Mouse (Mus musculus): ENCODE data around the gene Trpm2. TPM values are rescaled to one million over a fixed set of nuclear protein-coding genes. Genes with fewer than 3 reads are reported as not detected.

Trpm2 gene
- total RNA-seq, 2 experiments from 2014 or later = 3.6 to 9.1 TPM

Other genes with a start within 250 kb of the Trpm2 start
- not detected in 2 replicates for gene Krtap12-1, start 250.0 kb downstream of the Trpm2 start, total RNA-seq (2014; fragmentation: Nextera tagmentation)
- gene Krtap12-1, start 250.0 kb downstream of the Trpm2 start, total RNA-seq (2017) = not detected in 2 replicates
- not detected in 2 replicates for gene Gm10100, start 244.1 kb downstream of the Trpm2 start, total RNA-seq (2014; fragmentation: Nextera tagmentation)
- gene Gm10100, start 244.1 kb downstream of the Trpm2 start, total RNA-seq (2017) = not detected in 2 replicates
- gene Gm18596, start 227.9 kb downstream of the Trpm2 start, total RNA-seq (2014; fragmentation: Nextera tagmentation) = not detected in 2 replicates
- gene Gm18596, start 227.9 kb downstream of the Trpm2 start, total RNA-seq (2017) = not detected in 2 replicates
- gene Gm9736, start 219.2 kb downstream of the Trpm2 start, total RNA-seq (2014; fragmentation: Nextera tagmentation) = not detected in 2 replicates
- not detected in 2 replicates for gene Gm9736, start 219.2 kb downstream of the Trpm2 start, total RNA-seq (2017)
- gene Gm3233, start 210.9 kb downstream of the Trpm2 start, total RNA-seq (2014; fragmentation: Nextera tagmentation) = not detected in 2 replicates
- not detected in 2 replicates for gene Gm3233, start 210.9 kb downstream of the Trpm2 start, total RNA-seq (2017)
- gene Gm3238, start 199.2 kb downstream of the Trpm2 start, total RNA-seq (2014; fragmentation: Nextera tagmentation) = not detected in 2 replicates
- gene Gm3238, start 199.2 kb downstream of the Trpm2 start, total RNA-seq (2017) = not detected in 2 replicates
- gene Gm7138, start 193.6 kb downstream of the Trpm2 start, total RNA-seq (2014; fragmentation: Nextera tagmentation) = not detected in 2 replicates
- not detected in 2 replicates for gene Gm7138, start 193.6 kb downstream of the Trpm2 start, total RNA-seq (2017)
- not detected in 2 replicates for gene Gm3250, start 188.0 kb downstream of the Trpm2 start, total RNA-seq (2014; fragmentation: Nextera tagmentation)
- not detected in 2 replicates for gene Gm3250, start 188.0 kb downstream of the Trpm2 start, total RNA-seq (2017)
- gene Gm7137, start 182.4 kb downstream of the Trpm2 start, total RNA-seq (2014; fragmentation: Nextera tagmentation) = not detected in 2 replicates
- gene Gm7137, start 182.4 kb downstream of the Trpm2 start, total RNA-seq (2017) = not detected in 2 replicates
- gene Gm9639, start 175.5 kb downstream of the Trpm2 start, total RNA-seq (2014; fragmentation: Nextera tagmentation) = not detected in 2 replicates
- not detected in 2 replicates for gene Gm9639, start 175.5 kb downstream of the Trpm2 start, total RNA-seq (2017)
- gene Gm19668, start 171.4 kb downstream of the Trpm2 start, total RNA-seq (2014; fragmentation: Nextera tagmentation) = not detected in 2 replicates
- not detected in 2 replicates for gene Gm19668, start 171.4 kb downstream of the Trpm2 start, total RNA-seq (2017)
- not detected in 2 replicates for gene Gm9507, start 158.7 kb downstream of the Trpm2 start, total RNA-seq (2014; fragmentation: Nextera tagmentation)
- gene Gm9507, start 158.7 kb downstream of the Trpm2 start, total RNA-seq (2017) = not detected in 2 replicates
- not detected in 2 replicates for gene Gm2696, start 155.9 kb downstream of the Trpm2 start, total RNA-seq (2014; fragmentation: Nextera tagmentation)
- gene Gm2696, start 155.9 kb downstream of the Trpm2 start, total RNA-seq (2017) = not detected in 2 replicates
- not detected in 2 replicates for gene Krtap10-4, start 143.5 kb downstream of the Trpm2 start, total RNA-seq (2014; fragmentation: Nextera tagmentation)
- gene Krtap10-4, start 143.5 kb downstream of the Trpm2 start, total RNA-seq (2017) = not detected in 2 replicates
- 0.75 TPM in 1 of 2 replicates, not detected in the other for gene Krtap10-10, start 134.6 kb downstream of the Trpm2 start, total RNA-seq (2014; fragmentation: Nextera tagmentation)
- not detected in 2 replicates for gene Krtap10-10, start 134.6 kb downstream of the Trpm2 start, total RNA-seq (2017)
- not detected in 2 replicates for gene Gm36176, start 123.8 kb downstream of the Trpm2 start, total RNA-seq (2014; fragmentation: Nextera tagmentation)
- not detected in 2 replicates for gene Gm36176, start 123.8 kb downstream of the Trpm2 start, total RNA-seq (2017)
- not detected in 2 replicates for gene Gm10318, start 117.7 kb downstream of the Trpm2 start, total RNA-seq (2014; fragmentation: Nextera tagmentation)
- not detected in 2 replicates for gene Gm10318, start 117.7 kb downstream of the Trpm2 start, total RNA-seq (2017)
- gene Gm3285, start 108.6 kb downstream of the Trpm2 start, total RNA-seq (2014; fragmentation: Nextera tagmentation) = not detected in 2 replicates
- gene Gm3285, start 108.6 kb downstream of the Trpm2 start, total RNA-seq (2017) = not detected in 2 replicates
- not detected in 2 replicates for gene Lrrc3, start 68.0 kb downstream of the Trpm2 start, total RNA-seq (2014; fragmentation: Nextera tagmentation)
- gene Lrrc3, start 68.0 kb downstream of the Trpm2 start, total RNA-seq (2017) = not detected in 2 replicates
- 8.8 and 9.1 TPM in 2 replicates for gene 1810043G02Rik, start 8.0 kb upstream of the Trpm2 start, total RNA-seq (2014; fragmentation: Nextera tagmentation)
- gene 1810043G02Rik, start 8.0 kb upstream of the Trpm2 start, total RNA-seq (2017) = 7.4 and 9.9 TPM in 2 replicates
- 30.6 and 39.4 TPM in 2 replicates for gene Pfkl, start 39.5 kb upstream of the Trpm2 start, total RNA-seq (2014; fragmentation: Nextera tagmentation)
- 39.6 and 43.5 TPM in 2 replicates for gene Pfkl, start 39.5 kb upstream of the Trpm2 start, total RNA-seq (2017)
- 0.45 TPM in 1 of 2 replicates, not detected in the other for gene Dnmt3l, start 71.4 kb upstream of the Trpm2 start, total RNA-seq (2014; fragmentation: Nextera tagmentation)
- 0.67 and 1.6 TPM in 2 replicates for gene Dnmt3l, start 71.4 kb upstream of the Trpm2 start, total RNA-seq (2017)
- gene Aire, start 73.0 kb upstream of the Trpm2 start, total RNA-seq (2014; fragmentation: Nextera tagmentation) = 1.0 TPM in 1 of 2 replicates, not detected in the other
- not detected in 2 replicates for gene Aire, start 73.0 kb upstream of the Trpm2 start, total RNA-seq (2017)
- 7.4 and 8.5 TPM in 2 replicates for gene Icosl, start 98.7 kb upstream of the Trpm2 start, total RNA-seq (2014; fragmentation: Nextera tagmentation)
- 0.57 and 2.9 TPM in 2 replicates for gene Icosl, start 98.7 kb upstream of the Trpm2 start, total RNA-seq (2017)
- gene D10Jhu81e, start 199.2 kb upstream of the Trpm2 start, total RNA-seq (2014; fragmentation: Nextera tagmentation) = 44.6 and 52.8 TPM in 2 replicates
- gene D10Jhu81e, start 199.2 kb upstream of the Trpm2 start, total RNA-seq (2017) = 76.3 and 84.9 TPM in 2 replicates
- 17.2 and 17.9 TPM in 2 replicates for gene Pwp2, start 214.6 kb upstream of the Trpm2 start, total RNA-seq (2014; fragmentation: Nextera tagmentation)
- gene Pwp2, start 214.6 kb upstream of the Trpm2 start, total RNA-seq (2017) = 22.9 and 27.0 TPM in 2 replicates